Mouse (Mus musculus) spleen, postnatal 0 days (tissue): ENCODE data around the gene Ola1. TPM values are rescaled to one million over a fixed set of nuclear protein-coding genes. Genes with fewer than 3 reads are reported as not detected.

Experiments used
- polyA plus RNA-seq: library from polyadenylated mRNA; unstranded; fragments of >200 nt; fragmentation: Nextera tagmentation; extraction: Ambion mirVana; gene quantifications from 2 replicates; pipeline ENCODE4 v1.2.1, GENCODE M21; 2015

Gene Ola1
- polyA plus RNA-seq, result 52.2 and 56.7 TPM in 2 replicates

GRCm38 (mm10) chr2:73218913-73219312 is at the start of gene Ola1:
Gene Ola1 (minus strand): TSS chr2:73218924.

Other genes with a start within 250 kb of the Ola1 start
- gene Sp3, start 238.5 kb downstream of the Ola1 start, polyA plus RNA-seq, result 36.9 and 38.6 TPM in 2 replicates
- gene Gm11084, start 232.2 kb downstream of the Ola1 start, polyA plus RNA-seq, result not detected in 2 replicates
- gene Sp9, start 53.0 kb upstream of the Ola1 start, polyA plus RNA-seq, result not detected in 2 replicates
- gene Scrn3, start 93.7 kb upstream of the Ola1 start, polyA plus RNA-seq, result 36.5 and 38.3 TPM in 2 replicates
- 41.6 and 44.5 TPM in 2 replicates for gene Cir1, start 93.8 kb upstream of the Ola1 start, polyA plus RNA-seq
- gene Gpr155, start 167.6 kb upstream of the Ola1 start, polyA plus RNA-seq, result 5.9 and 6.8 TPM in 2 replicates